Mouse (Mus musculus) urinary bladder, postnatal 4 days (tissue): ENCODE measurements at regions not wholly inside any gene's neighbourhood (a gene's known extent, or its start where the extent isn't known, plus 50 kb on each side); places are given as distances from the start of the nearest gene placed in this dataset.
A peak's percentile ranks its signal among the peaks of the same experiment; 100 is the strongest.
"Not testable (repeated sequence)": the region's sequence is repeated elsewhere in the genome, so short reads cannot be mapped to it uniquely, and the experiment has no call there.

Source experiments
- DNase-seq, 2 experiments: peaks; one replicate each; pipeline ENCODE4 v3.0.0; 2021 to 2022; ENCODE audit warnings: low spot score in 2 of 2

GRCm38 (mm10) chr4:105640793-105641192 is 148.9 kb upstream of the Gm12728 start:
- no peak for DNase-seq

GRCm38 (mm10) chr4:105641582-105641981 is 148.1 kb upstream of the Gm12728 start:
- peak in 1 of 2 experiments; percentile 19 for DNase-seq

DNA sequence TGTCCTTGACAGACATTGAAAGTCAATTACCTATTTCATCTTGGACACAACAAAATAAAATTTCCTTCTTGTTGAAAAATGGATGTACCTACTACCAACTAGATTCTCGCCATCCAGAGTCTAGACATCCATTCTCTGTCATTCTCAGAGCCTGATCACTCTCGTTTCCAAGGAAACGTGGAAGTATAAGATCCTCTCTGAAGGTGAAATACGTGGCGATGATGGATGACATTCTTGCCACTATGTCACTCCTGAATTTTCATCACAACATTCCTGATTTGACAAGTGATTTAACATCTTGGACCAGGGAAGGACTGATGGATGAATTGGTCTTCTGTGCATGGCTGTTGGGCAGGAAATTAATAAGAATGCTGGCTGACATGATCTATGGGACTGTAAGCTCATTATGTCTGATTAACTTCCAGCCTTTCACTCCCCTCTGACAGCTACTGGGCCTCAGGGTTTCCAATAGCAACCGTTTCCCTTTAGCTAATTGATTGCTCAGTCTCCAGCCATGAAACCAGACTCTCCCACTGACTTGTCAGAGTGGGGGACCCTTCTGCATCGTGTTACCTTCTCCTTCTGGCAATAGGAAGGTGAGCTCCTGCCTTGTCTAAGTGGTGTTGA is 140.7 kb upstream of the Gm12728 start:
- no peak for DNase-seq

- no peak for DNase-seq
Observed at GRCm38 (mm10) chr4:105649447-105649833, 140.2 kb upstream of the Gm12728 start.

GRCm38 (mm10) chr4:105656071-105656655 is 133.5 kb upstream of the Gm12728 start:
- peak; percentile 33 to 64 for DNase-seq

DNA sequence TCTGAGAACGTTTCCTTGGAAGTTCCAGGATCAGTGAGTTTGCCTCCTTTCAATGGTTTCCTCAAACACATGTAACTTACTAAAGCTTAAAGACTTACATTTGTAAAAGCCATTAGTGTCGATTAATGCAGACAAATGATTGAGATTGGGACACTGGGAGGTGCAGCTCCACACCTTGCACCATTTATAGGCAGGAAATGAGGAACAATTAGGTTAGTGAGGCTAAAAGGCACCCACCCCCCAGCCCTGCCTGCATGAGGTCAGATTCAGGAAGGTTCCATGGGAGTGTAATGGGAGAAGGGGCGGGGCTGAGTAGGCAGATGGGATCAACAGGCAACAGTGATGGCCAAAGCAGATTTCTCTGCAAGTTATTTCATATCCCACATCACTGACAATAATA is 131.1 kb upstream of the Gm12728 start:
- no peak for DNase-seq

DNA sequence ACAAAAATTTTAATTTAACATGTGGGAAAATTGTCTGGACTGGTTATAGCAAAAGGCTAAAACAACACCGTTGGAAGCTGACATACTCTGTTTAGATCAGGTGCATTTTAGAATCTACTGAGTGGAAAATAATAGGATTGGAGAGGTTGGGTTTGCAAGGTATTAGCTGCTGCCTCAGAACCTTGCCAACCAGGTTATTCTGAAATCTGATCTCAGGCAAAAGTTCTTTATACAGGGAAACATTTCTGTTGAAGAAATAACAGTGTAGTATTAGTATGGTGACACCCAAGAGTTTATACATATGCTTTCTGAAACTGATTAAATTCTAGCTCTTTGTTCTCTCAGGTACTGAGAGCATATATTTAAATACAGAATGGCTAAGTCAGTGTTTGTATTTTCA is 113.0 kb upstream of the Gm12728 start:
- DNase-seq = no peak

DNA sequence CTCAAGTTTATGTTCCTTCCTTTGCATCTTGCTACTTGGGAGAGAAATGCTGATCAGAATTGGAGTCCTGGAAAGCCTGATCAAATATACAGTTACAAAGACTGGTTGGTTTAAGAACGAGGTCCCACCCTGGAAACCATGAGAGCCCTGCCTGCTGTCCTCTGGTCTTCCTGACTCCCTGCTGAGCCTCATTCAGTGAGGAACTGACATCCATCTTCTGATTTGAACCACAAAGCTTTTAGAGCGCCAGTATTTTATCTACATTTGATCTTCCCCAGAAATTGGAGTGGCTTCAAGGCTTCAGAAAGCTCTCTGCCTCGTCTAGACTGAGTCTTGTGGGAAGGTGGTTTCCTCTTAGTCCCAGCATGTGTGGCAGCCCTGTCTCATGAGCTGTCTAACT is 99.0 kb upstream of the Gm12728 start:
- no peak for DNase-seq

DNA sequence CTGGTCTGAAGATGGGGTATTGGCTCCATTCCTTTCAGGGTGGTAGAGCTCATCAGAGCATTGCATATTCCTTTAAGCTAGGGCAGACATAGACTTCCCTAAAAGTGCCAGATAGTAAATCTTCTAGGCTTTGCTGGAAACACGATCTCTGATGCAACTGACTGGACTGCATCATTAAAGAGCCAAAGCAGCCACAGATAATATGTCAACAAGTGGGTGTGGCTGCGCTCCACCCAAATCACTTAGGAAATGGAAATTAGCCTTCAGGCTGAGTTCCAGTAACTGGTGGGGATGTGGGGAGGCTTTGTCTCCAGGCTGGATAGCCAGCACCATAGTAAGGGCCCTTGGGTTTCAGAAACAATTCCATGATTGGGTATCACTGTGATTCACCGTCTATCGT is 97.3 kb upstream of the Gm12728 start:
- DNase-seq = no peak

DNA sequence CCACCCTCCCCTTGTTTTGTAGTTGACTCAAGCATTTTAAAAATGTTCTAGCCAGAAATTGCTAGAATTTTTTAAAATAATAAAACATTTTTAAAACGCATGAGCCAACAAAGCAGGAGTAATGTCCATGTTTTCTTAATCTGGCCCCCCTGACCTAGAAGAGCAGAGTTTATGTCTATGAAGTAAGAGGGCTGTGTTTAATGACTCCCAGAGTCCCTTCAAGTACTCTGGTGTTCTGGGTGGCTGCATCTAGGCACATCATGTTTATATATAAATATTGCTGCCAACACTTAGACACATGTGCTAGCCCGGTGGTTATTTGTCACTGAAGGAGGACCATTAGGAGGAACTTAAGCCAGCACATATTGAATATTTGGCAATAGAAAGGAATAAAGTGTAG is 93.8 kb upstream of the Gm12728 start:
- DNase-seq = no peak

GRCm38 (mm10) chr4:105697123-105697522 is 92.5 kb upstream of the Gm12728 start:
- DNase-seq = no peak

GRCm38 (mm10) chr4:105702036-105702435 is 87.6 kb upstream of the Gm12728 start:
- DNase-seq = no peak

- no peak for DNase-seq
Observed at GRCm38 (mm10) chr4:105703408-105703807, 86.3 kb upstream of the Gm12728 start.

- DNase-seq = no peak
Observed at GRCm38 (mm10) chr4:105704271-105704670, 85.4 kb upstream of the Gm12728 start.

DNA sequence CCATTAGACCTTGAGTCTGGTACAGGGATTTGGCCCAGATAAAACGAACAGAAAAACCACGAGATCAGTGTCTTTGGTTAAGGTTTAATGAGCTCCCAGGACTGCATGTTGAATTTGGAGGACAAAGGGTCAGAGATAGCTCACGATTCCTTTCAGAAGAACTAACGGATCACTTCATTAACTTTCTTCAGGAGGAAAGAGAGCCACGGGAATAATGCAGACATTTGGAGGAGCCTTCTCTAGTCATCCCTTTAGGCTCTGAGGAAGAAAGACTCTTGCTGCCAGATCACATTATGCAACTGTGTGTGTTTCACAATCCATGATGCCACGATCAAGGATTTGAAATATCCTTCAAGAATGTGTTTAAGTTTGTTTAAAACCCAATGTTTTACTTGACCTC is 83.7 kb upstream of the Gm12728 start:
- no peak for DNase-seq

- peak in 1 of 2 experiments; percentile 34 for DNase-seq
Observed at GRCm38 (mm10) chr4:105708080-105708796, 81.4 kb upstream of the Gm12728 start.

DNA sequence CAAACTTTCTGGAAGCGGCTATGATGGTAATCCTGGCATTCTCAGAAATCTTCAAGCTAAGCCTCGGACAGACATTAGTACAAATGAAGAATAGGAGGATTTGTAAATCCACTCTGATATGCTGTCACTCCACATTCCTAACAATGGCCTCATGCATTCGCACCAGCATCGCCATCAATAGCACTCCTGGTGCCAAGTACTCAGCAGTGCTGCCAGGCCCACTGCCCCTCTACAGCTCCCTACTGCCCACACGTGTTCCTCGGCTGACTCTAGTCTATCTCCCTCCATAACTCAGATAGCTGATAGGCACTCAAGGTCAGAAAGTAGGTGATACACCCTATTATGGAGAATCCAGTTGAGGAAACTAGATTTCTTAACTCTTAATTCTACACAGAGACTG is 75.7 kb upstream of the Gm12728 start:
- DNase-seq = no peak

- DNase-seq = no peak
Observed at GRCm38 (mm10) chr4:105718080-105718479, 71.6 kb upstream of the Gm12728 start.

DNA sequence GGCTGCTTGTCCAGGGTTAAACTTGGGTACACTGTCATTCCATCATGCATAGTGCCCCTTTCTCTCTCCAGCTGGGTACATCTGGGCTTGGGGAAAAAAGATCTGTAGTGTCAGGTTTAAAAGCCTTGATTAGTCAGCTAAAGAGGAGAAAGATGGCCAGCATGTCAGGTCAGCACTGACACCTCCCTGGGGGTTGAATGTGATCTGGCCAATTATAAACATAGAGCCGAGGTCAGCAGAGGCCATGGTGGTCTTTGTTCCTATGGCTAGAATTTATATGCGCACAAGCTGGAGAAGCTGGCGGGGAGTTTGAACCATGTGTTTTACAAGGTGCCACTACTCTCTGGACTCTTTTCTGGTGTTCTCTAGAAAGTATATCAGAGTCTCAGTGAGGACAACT is 61.0 kb upstream of the Gm12728 start:
- no peak for DNase-seq

DNA sequence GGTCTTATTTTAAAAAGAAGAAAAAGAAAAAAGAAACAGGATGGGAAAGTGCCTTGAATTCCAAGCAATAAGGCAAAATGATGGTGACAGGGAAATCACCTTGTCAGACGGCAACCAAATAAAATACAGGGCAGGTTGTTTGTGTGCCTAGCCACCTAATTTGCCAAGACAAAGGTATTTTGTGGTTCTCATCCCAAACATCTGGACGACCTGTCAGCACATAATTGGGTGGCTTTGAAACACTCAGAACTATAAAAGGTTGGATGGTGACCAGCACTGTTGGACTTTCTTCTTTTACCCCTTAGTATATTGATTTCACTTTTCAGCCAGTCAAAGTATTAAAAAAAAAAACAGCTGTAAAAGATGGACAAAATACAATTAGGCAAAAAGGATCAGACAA is 58.8 kb upstream of the Gm12728 start:
- DNase-seq = no peak

DNA sequence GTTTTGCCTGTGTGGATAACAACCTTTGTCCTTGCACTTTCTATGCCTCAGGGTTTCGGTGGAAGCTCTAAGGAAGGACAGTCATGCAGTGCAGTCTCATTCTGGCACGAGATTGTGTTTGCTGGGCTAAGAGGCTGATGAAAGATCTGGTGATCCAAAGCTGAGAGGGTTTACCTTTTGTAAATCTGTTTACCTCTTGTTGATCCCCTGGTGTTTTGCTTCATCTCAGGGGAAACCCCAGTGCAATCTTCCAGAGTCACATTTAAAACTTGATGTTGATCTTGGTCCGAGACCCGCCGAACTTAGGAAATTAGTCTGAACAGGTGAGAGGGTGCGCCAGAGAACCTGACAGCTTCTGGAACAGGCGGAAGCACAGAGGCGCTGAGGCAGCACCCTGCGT is 54.6 kb upstream of the Gm12728 start:
- DNase-seq = not testable (repeated sequence)
